Mouse (Mus musculus): ENCODE measurements around the gene Tmem87a. TPM values are rescaled to one million over a fixed set of nuclear protein-coding genes. Genes with fewer than 3 reads are reported as not detected.

Tmem87a gene
- polyA plus RNA-seq, 1 experiment, result 8.1 TPM

GRCm38 (mm10) chr2:120367416-120368207, 36.3 kb downstream of the Tmem87a start:
- 82% methylated on average over 4 of the region's 4 CpGs for WGBS
- DNase-seq (ENCODE audit: low read depth, low spot score), result no peak

- DNase-seq (ENCODE audit: low read depth, low spot score), result no peak
These were observed 37.4 kb downstream of the Tmem87a start for GRCm38 (mm10) chr2:120366501-120366900.

GRCm38 (mm10) chr2:120360425-120360824, 43.5 kb downstream of the Tmem87a start:
- 24% methylated on average over 1 of the region's 1 CpGs for WGBS
- DNase-seq (ENCODE audit: low read depth, low spot score), result no peak

More at GRCm38 (mm10) chr2:120366501-120366900, 37.4 kb downstream of the Tmem87a start:
- 87% methylated on average over 3 of the region's 3 CpGs for WGBS

- WGBS, result 11% methylated on average over 44 of the region's 44 CpGs
- DNase-seq (ENCODE audit: low read depth, low spot score), result peak; percentile 46
These were observed 50.9 kb downstream of the Tmem87a start, which contains the start of gene Vps39 for GRCm38 (mm10) chr2:120352682-120353646. Gene Vps39, minus strand, starts transcription at chr2:120353137.

GRCm38 (mm10) chr2:120351321-120351720, 52.6 kb downstream of the Tmem87a start:
- 75% methylated on average over 5 of the region's 5 CpGs for WGBS
- DNase-seq (ENCODE audit: low read depth, low spot score), result no peak

GRCm38 (mm10) chr2:120348120-120348519, 55.8 kb downstream of the Tmem87a start:
- WGBS, result 78% methylated on average over 9 of the region's 9 CpGs
- DNase-seq (ENCODE audit: low read depth, low spot score), result no peak

GRCm38 (mm10) chr2:120341741-120342140, 62.2 kb downstream of the Tmem87a start:
- no peak for DNase-seq (ENCODE audit: low read depth, low spot score)
- 76% methylated on average over 1 of the region's 1 CpGs for WGBS

GRCm38 (mm10) chr2:120337886-120338285, 66.0 kb downstream of the Tmem87a start:
- 39% methylated on average over 2 of the region's 2 CpGs for WGBS
- DNase-seq (ENCODE audit: low read depth, low spot score), result no peak

GRCm38 (mm10) chr2:120331575-120331974, 72.3 kb downstream of the Tmem87a start:
- whole genome bisulfite sequencing, result 83% methylated on average over 4 of the region's 4 CpGs
- no peak for DNase-seq (ENCODE audit: low read depth, low spot score)

GRCm38 (mm10) chr2:120315077-120315476, 88.8 kb downstream of the Tmem87a start:
- DNase-seq (ENCODE audit: low read depth, low spot score), result no peak
- 47% methylated on average over 4 of the region's 4 CpGs for whole genome bisulfite sequencing

GRCm38 (mm10) chr2:120314487-120314886, 89.4 kb downstream of the Tmem87a start:
- 43% methylated on average over 4 of the region's 4 CpGs for WGBS
- DNase-seq (ENCODE audit: low read depth, low spot score), result no peak

GRCm38 (mm10) chr2:120313976-120314375, 89.9 kb downstream of the Tmem87a start, which contains the start of gene Pla2g4f:
Gene Pla2g4f, minus strand, starts transcription at chr2:120314165.
- 31% methylated on average over 3 of the region's 3 CpGs for WGBS
- no peak for DNase-seq (ENCODE audit: low read depth, low spot score)

- no peak for DNase-seq (ENCODE audit: low read depth, low spot score)
- 49% methylated on average over 7 of the region's 7 CpGs for WGBS
These were observed 91.6 kb downstream of the Tmem87a start for GRCm38 (mm10) chr2:120312276-120312825.

Other genes with a start within 250 kb of the Tmem87a start
- gene Ehd4, start 249.5 kb downstream of the Tmem87a start, polyA plus RNA-seq (2012; rRNA removed), result 28.2 and 39.6 TPM in 2 replicates
- 0.05 TPM in 1 of 2 replicates, not detected in the other for gene Pla2g4e, start 158.8 kb downstream of the Tmem87a start, polyA plus RNA-seq (2012; rRNA removed)
- gene Pla2g4d, start 114.9 kb downstream of the Tmem87a start, polyA plus RNA-seq (2012; rRNA removed), result not detected in 2 replicates
- gene Pla2g4f, start 89.9 kb downstream of the Tmem87a start, polyA plus RNA-seq (2012; rRNA removed), result 0.21 and 0.22 TPM in 2 replicates
- 12.5 and 19.4 TPM in 2 replicates for gene Vps39, start 51.0 kb downstream of the Tmem87a start, polyA plus RNA-seq (2012; rRNA removed)
- 7.4 and 15.0 TPM in 2 replicates for gene Ganc, start 217 bp downstream of the Tmem87a start, polyA plus RNA-seq (2012; rRNA removed)
- 0.97 and 0.99 TPM in 2 replicates for gene Capn3, start 51.9 kb upstream of the Tmem87a start, polyA plus RNA-seq (2012; rRNA removed)
- gene Zfp106, start 159.7 kb upstream of the Tmem87a start, polyA plus RNA-seq (2012; rRNA removed), result 27.4 and 58.3 TPM in 2 replicates
- gene Snap23, start 163.6 kb upstream of the Tmem87a start, polyA plus RNA-seq (2012; rRNA removed), result 7.1 and 10.1 TPM in 2 replicates
- gene Haus2, start 205.3 kb upstream of the Tmem87a start, polyA plus RNA-seq (2012; rRNA removed), result 2.8 and 4.3 TPM in 2 replicates
- gene Lrrc57, start 205.4 kb upstream of the Tmem87a start, polyA plus RNA-seq (2012; rRNA removed), result 8.8 and 13.8 TPM in 2 replicates
- 1.9 and 3.8 TPM in 2 replicates for gene Stard9, start 225.0 kb upstream of the Tmem87a start, polyA plus RNA-seq (2012; rRNA removed)